Mouse (Mus musculus) brain, embryonic 14.5 days (tissue): ENCODE data around the gene Usp49. TPM values are rescaled to one million over a fixed set of nuclear protein-coding genes. Genes with fewer than 3 reads are reported as not detected.
A peak's percentile ranks its signal among the peaks of the same experiment; 100 is the strongest.

Source experiments
- DNase-seq: peaks from one replicate; pipeline ENCODE4 v3.0.0-alpha.2; 2011; ENCODE audit warnings: low read depth
- CTCF ChIP-seq: fragments of 200-500 bp; IDR thresholded peaks from 2 replicates; pipeline ENCODE4 v1.5.1; 2012; ENCODE audit warnings: inconsistent platforms, mild to moderate bottlenecking, moderate library complexity, borderline replicate concordance; ENCODE audit not compliant: insufficient read depth, insufficient read length; ENCODE audit errors: extremely low read depth
- POLR2A ChIP-seq: fragments of 200-500 bp; IDR thresholded peaks from 2 replicates; pipeline ENCODE4 v1.6.1; 2012; ENCODE audit warnings: mild to moderate bottlenecking, inconsistent platforms, borderline replicate concordance; ENCODE audit not compliant: poor library complexity, insufficient read depth, insufficient read length, severe bottlenecking; ENCODE audit errors: extremely low read depth
- polyA plus RNA-seq: library from polyadenylated mRNA; depleted of rRNA; stranded (reverse); fragments of >200 nt; gene quantifications from 2 replicates; pipeline ENCODE4 v1.2.3, GENCODE M21; 2012

Gene Usp49
- polyA plus RNA-seq, 1 experiment = 36.9 TPM

DNA sequence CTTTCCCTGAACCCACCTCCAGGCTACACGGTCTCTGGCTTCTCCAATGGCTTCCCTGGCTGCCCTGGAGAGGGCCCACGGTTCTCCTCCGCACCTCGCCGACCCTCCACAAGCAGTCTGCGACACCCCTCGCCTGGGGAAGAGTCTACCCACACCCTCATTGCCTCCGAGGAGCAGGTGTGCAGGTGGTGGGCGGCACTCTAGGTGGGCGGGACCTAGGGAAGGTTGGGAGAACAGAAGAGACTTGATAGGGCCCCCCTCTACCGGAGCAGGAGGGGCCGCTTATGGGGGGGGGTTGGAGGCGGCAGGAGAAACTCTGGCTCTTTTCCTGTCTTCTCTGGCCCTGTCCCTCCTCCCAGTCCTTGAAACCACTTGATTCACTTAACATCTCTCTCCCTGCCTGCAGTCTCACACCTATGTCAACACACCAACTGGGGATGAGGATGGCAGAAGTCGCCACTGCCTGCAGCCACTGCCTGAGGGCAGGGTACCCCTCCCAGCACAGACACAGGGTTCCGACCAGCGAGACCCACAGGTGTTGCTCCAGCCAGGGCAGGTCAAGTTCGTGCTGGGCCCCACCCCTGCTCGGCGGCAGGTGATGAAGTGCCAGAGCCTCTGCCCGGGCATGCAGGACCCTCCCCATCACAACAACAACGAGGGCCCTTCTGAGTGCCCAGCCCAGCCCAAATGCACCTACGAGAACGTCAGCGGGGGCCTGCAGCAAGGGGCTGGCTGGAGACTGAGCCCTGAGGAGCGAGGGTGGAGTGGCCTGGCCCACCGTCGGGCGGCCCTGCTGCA, 72.3 kb downstream of the Usp49 start:
- TF ChIP-seq CTCF (no peak), POLR2A (no peak)
- no peak for DNase-seq

DNA sequence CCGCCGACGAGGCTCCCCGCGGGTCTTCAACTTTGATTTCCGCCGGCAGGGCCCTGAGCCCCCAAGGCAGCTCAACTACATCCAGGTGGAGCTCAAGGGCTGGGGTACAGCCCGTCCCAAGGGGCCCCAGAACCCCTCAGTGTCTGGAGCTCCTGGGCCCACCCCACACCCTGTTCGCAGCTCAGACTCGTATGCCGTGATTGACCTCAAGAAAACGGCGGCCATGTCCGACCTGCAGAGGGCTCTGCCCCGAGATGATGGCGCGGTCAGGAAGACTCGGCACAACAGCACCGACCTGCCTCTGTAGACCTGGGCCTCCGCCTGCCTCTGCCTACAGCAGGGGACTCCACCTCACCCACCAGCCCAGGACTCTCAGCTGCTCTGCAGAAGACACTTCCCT, 73.1 kb downstream of the Usp49 start:
- DNase-seq = no peak
- no peak for TF ChIP-seq POLR2A
- no peak for TF ChIP-seq CTCF

GRCm38 (mm10) chr17:47704692-47705091, 74.2 kb downstream of the Usp49 start:
- TF ChIP-seq CTCF = no peak
- TF ChIP-seq POLR2A = no peak
- DNase-seq = no peak

DNA sequence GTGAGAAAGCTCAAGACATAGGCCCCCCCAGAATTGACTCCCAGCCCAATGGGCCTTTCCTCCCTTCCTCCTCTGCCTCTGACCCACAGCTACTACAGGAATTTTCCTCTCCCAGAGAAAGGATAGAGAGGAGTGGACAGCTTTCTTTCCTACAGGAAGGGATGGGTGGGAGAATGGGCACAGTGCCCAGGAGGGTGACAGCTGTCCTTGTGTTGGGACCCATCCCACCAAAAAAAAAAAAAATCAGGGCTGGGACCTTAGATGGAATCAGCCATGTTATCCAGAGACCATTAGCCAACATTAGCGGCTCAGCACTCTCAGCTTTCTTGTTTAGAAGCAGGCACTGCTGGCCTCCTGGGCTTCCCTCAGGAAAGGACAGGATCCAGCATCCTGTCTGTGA, 75.7 kb downstream of the Usp49 start:
- no peak for TF ChIP-seq POLR2A
- TF ChIP-seq CTCF = no peak
- no peak for DNase-seq

DNA sequence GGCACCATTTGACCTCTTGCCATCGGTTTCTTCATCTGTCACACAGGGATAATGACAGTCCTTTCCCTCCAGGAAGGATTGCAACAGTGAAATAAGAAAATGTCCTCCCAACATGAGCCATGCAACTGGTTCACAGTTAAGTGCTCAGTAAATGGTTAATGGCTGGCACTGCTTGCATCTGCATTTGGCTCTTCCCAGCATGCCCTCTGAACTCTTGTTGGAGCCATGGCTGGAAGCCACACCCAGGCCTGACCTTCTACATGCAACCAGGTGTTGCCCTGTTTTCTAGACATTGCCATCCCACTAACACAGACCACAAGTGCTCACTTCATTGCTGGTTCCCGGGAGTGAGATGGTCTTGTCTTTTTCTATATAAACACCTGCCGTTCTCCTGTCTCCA, 77.5 kb downstream of the Usp49 start:
- no peak for TF ChIP-seq CTCF
- DNase-seq = no peak

GRCm38 (mm10) chr17:47708972-47709371, 78.5 kb downstream of the Usp49 start:
- no peak for DNase-seq

GRCm38 (mm10) chr17:47710036-47710435, 79.5 kb downstream of the Usp49 start:
- TF ChIP-seq POLR2A = no peak
- no peak for TF ChIP-seq CTCF
- no peak for DNase-seq

More at GRCm38 (mm10) chr17:47708972-47709371, 78.5 kb downstream of the Usp49 start:
- TF ChIP-seq CTCF (no peak), POLR2A (no peak)

- TF ChIP-seq CTCF (no peak), POLR2A (no peak)
- DNase-seq = no peak
Measured at GRCm38 (mm10) chr17:47711883-47712282, 81.4 kb downstream of the Usp49 start.

- TF ChIP-seq POLR2A = no peak
- no peak for TF ChIP-seq CTCF
- peak; percentile 12 for DNase-seq
Measured at GRCm38 (mm10) chr17:47712889-47713571, 82.5 kb downstream of the Usp49 start.

GRCm38 (mm10) chr17:47715037-47715436, 84.5 kb downstream of the Usp49 start:
- no peak for TF ChIP-seq CTCF
- TF ChIP-seq POLR2A = no peak
- DNase-seq = no peak

- TF ChIP-seq CTCF = no peak
- no peak for TF ChIP-seq POLR2A
Measured at GRCm38 (mm10) chr17:47721183-47721582, 90.7 kb downstream of the Usp49 start.

GRCm38 (mm10) chr17:47726566-47726965, 96.1 kb downstream of the Usp49 start, which contains the start of gene Pgc:
Pgc (plus strand) TSS chr17:47726842.
- no peak for DNase-seq
- TF ChIP-seq POLR2A (no peak), CTCF (no peak)

More at GRCm38 (mm10) chr17:47721183-47721582, 90.7 kb downstream of the Usp49 start:
- DNase-seq = no peak
